Mouse (Mus musculus) midbrain, embryonic 10.5 days (tissue): ENCODE data around the gene Hist1h1c. TPM values are rescaled to one million over a fixed set of nuclear protein-coding genes. Genes with fewer than 3 reads are reported as not detected.

ENCODE experiments used
- DNase-seq: peaks from one replicate; pipeline ENCODE4 v3.0.0-alpha.2; 2017; ENCODE audit warnings: low spot score
- H3K27ac ChIP-seq: fragments of 300-500 bp; sonication (generic); replicated peaks from 2 replicates; pipeline ENCODE4 v1.5.1; 2016; ENCODE audit warnings: mild to moderate bottlenecking
- H3K27me3 ChIP-seq: fragments of 300-500 bp; sonication (generic); 2 replicates; pipeline ENCODE4 v1.6.1; 2016; ENCODE audit warnings: low read depth, mild to moderate bottlenecking; ENCODE audit not compliant: poor library complexity, severe bottlenecking
- H3K36me3 ChIP-seq: fragments of 300-500 bp; sonication (generic); 2 replicates; pipeline ENCODE4 v1.6.1; 2016; ENCODE audit warnings: mild to moderate bottlenecking, moderate library complexity
- H3K4me1 ChIP-seq: fragments of 300-500 bp; sonication (generic); 2 replicates; pipeline ENCODE4 v1.6.1; 2016
- H3K4me3 ChIP-seq: fragments of 300-500 bp; sonication (generic); 2 replicates; pipeline ENCODE4 v1.5.1; 2016; ENCODE audit warnings: mild to moderate bottlenecking, moderate library complexity
- H3K9me3 ChIP-seq: fragments of 300-500 bp; sonication (generic); replicated peaks from 2 replicates; pipeline ENCODE4 v1.6.1; 2016; ENCODE audit warnings: mild to moderate bottlenecking
- WGBS: fragments of 180-500 bp; shearing (Covaris S2); methylation state at CpG from one replicate; pipeline ENCODE4 v1.1.7; 2016; 5-methylcytosine and 5-hydroxymethylcytosine counted together
- polyA plus RNA-seq: library from polyadenylated mRNA; unstranded; fragments of >200 nt; fragmentation: Nextera tagmentation; extraction: Ambion mirVana; gene quantifications from 2 replicates; pipeline ENCODE4 v1.2.1, GENCODE M21; 2016

Hist1h1c gene
- polyA plus RNA-seq, 1 experiment from 2014 or later, result 9.5 TPM

DNA sequence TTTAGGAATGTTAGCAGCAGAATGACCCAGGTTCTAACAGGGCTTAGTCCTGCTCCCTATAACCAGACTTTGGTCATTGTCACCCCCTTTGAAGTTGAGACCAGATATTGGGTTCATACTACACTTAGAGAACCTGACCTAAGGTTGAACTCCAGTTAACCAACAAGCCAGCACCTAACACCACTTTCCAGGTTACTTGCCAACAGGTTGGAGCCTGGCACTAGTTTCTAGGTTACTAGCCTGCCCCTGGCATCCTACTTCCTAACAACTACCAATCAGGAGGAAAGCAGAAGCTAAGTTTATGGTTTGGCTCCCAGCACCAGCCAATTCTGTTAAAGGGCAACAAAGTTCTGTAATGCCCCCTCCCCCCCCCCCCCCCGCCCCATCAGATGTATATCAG is 13.4 kb upstream of the Hist1h1c start:
- no peak overlapping the region for H3K27ac ChIP-seq
- WGBS, result no CpG with 5 or more reads among the region's 1 CpGs
- no peak overlapping the region for H3K4me3 ChIP-seq
- H3K4me1 ChIP-seq, result peaks cover 7% of the 10 kb centered on the region
- H3K27me3 ChIP-seq, result no peaks in the 10 kb centered on the region
- DNase-seq, result peak; percentile 7
- no peaks in the 10 kb centered on the region for H3K36me3 ChIP-seq
- H3K9me3 ChIP-seq, result no peaks in the 10 kb centered on the region

DNA sequence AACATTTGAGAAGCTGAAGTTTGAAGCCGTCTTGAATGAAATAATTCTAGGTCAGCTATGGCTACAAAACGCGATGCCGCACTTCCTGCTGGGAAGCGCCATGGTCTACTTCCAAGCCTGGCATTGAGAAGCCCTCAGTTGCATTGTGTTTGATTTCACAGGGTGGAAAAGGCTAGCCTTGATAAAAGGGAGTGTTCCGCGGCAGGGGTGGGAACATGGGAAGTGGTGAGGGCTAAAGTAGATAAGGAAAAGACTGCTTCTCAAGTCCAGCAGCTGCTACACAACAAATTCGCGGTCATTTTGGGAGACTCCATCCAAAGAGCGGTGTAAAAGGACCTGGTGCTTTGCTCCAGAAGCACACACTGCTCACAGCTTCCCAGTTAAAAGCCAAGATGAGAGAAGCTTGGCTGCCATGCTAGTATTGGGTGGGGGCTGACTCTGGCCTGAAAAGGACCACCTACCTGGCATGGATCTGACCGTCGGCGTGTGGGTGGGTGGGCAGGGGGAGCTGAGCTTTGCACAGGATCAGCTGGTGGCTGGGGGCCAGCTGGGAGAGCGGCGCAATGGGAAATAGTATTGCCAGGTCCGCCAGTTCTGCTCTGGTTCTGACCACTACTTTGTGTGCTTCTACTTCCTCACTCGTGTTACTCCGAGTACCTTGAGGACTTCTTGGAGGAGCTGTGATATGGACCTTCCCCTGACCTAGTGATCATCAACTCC is 10.0 kb upstream of the Hist1h1c start:
- Histone ChIP-seq H3K4me3 (no peak overlapping the region), H3K4me1 (peaks cover 7% of the 10 kb centered on the region), H3K36me3 (no peaks in the 10 kb centered on the region), H3K27ac (no peak overlapping the region), H3K9me3 (no peaks in the 10 kb centered on the region), H3K27me3 (no peaks in the 10 kb centered on the region)
- peak; percentile 9 for DNase-seq
- 86% methylated on average over 18 of the region's 18 CpGs for WGBS

DNA sequence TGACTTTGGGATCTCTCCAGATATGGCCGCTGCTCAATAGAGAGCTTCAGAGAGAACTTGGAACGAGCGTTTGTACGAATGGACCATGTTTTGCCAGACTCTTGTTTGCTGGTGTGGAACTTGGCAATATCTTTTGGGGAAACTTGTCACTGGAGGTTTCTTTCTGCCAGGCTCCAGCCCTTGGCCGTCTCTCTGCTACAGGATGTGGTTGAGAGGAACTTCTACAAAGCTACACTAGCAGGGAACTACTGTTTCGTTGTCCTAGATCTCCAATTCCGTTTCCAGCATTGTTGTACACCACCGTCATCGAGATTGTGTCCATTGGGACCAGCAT is 9.4 kb upstream of the Hist1h1c start:
- 91% methylated on average over 9 of the region's 9 CpGs for WGBS
- Histone ChIP-seq H3K36me3 (no peaks in the 10 kb centered on the region), H3K27me3 (no peaks in the 10 kb centered on the region), H3K9me3 (no peaks in the 10 kb centered on the region), H3K4me1 (peaks cover 6% of the 10 kb centered on the region), H3K4me3 (no peak overlapping the region), H3K27ac (no peak overlapping the region)
- no peak for DNase-seq

DNA sequence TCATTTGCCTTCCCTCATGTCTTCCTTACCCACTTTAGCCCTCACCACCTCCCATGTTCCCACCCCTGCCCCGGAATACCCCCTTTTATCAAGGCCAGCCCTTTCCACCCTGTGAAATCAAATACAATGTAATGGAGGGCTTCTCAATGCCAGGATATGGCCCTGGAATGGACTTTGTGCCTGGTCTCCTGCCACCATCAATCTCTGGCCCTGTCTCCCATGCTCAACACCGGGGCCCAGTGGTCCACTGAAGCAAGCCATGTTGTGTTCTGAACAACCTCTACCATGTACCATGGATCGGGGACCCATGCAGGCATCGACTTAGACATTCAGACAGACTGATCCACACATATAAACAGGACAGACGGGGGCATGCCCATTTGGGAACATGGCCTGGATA is 8.9 kb upstream of the Hist1h1c start:
- Histone ChIP-seq H3K27ac (no peak overlapping the region), H3K9me3 (no peaks in the 10 kb centered on the region), H3K4me3 (no peak overlapping the region), H3K27me3 (no peaks in the 10 kb centered on the region), H3K36me3 (no peaks in the 10 kb centered on the region), H3K4me1 (peaks cover 3% of the 10 kb centered on the region)
- WGBS, result 95% methylated on average over 5 of the region's 5 CpGs
- DNase-seq, result peak; percentile 6

DNA sequence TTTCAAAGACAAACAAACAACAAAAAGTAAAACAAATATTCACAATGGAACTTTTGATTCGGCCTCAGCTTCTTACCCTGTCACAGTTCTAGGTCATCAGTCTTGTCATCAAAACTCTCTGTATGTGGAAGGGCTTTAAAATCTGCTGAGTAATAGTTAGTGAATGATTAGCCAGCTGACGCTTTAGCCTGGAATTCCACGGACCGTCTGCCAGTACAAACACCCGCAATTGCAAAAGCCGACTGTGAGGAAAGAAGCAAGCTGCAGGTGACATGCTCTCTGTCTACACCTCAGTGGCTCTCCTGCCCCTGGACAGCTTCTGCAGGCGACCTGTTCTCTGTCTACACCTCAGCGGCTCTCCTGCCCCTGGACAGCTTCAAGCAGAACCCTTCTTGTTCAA is 8.1 kb upstream of the Hist1h1c start:
- Histone ChIP-seq H3K4me1 (no peaks in the 10 kb centered on the region), H3K27ac (0 out of 2 replicates have a peak overlapping the region, but pooled peaks have one; percentile 33), H3K9me3 (no peaks in the 10 kb centered on the region), H3K27me3 (no peaks in the 10 kb centered on the region), H3K4me3 (no peak overlapping the region), H3K36me3 (no peaks in the 10 kb centered on the region)
- 67% methylated on average over 8 of the region's 8 CpGs for WGBS
- DNase-seq, result peak; percentile 11

DNA sequence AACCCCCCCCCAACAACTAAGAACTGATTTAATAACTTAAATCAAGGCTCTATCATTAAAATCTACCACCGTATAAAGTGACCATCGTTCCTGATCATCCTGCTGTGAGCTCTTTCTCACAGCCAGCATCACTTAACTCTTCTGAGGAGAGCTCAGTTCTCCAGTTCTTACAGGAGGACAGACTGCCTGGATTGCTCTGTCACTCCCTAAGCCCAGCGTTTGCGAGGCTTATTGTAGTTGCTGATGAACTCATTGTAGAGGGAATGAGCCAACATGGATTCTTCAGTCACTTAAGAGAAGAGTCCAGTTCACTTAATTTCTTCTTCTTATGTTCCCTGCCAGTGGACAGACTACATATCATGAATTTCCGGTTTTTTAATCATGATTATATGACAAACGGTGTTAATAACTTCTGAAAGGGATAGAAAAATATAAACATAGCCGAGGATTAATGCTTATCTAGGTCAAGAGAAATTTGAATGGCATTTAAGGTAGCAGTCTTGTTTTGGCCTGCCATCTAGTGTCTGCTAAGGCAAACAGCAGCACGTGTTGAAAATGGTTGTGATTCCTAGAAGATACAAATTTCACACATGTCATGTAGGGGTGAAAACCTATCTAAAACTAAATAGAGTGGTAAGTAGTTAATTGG is 6.3 kb upstream of the Hist1h1c start:
- no peak for DNase-seq

DNA sequence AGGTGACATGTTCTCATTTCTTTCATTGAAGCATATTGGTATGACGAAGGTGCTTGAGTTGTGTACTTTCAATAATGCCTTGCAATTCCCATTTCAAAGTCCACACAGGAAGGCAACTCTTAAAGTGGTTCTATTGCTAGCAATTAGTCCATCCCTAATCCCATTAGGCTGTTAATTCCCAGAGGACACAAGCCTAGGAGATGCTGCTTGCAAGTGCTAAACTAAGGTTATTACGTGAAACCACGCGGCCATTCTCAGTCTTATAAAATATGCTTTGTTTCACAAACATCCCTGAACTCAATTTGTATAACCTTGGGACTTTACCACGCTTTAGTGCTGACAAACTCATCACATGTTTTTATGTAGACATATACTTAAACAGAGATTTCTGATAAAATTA is 1.5 kb upstream of the Hist1h1c start:
- Histone ChIP-seq H3K27ac (peak overlapping the region; percentile 96; the same call in 1 of the 2 replicates), H3K36me3 (no peaks in the 10 kb centered on the region), H3K4me3 (no peak overlapping the region), H3K9me3 (no peaks in the 10 kb centered on the region), H3K4me1 (peaks cover 32% of the 10 kb centered on the region), H3K27me3 (no peaks in the 10 kb centered on the region)
- no peak for DNase-seq
- 81% methylated on average over 5 of the region's 5 CpGs for WGBS

More for the DNA sequence above, 6.3 kb upstream of the Hist1h1c start:
- no peak overlapping the region for H3K27ac ChIP-seq
- H3K9me3 ChIP-seq, result no peaks in the 10 kb centered on the region
- H3K36me3 ChIP-seq, result no peaks in the 10 kb centered on the region
- H3K27me3 ChIP-seq, result no peaks in the 10 kb centered on the region
- WGBS, result 31% methylated on average over 8 of the region's 8 CpGs
- H3K4me3 ChIP-seq, result no peak overlapping the region
- H3K4me1 ChIP-seq, result no peaks in the 10 kb centered on the region

DNA sequence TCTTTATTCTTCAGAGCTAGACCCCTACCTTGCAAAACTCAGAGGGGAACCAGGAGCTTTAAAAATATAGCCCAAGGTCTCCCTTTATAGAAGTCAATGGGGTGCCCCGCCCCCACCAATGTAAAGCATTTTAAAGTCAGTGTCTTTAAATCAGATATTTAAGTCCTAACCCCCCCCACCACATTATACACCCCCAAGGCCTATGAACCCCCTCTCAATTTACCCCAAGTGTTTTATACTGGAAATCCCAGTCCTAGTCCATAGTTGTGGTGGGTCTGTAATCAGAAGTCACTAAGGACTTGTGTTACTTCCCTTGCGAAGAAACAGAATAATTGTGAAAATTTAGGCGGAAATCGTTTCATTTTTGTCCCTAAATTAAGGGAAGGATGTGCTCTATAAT is 567 bp upstream of the Hist1h1c start:
- H3K27me3 ChIP-seq, result no peaks in the 10 kb centered on the region
- H3K9me3 ChIP-seq, result no peaks in the 10 kb centered on the region
- peaks cover 34% of the 10 kb centered on the region for H3K4me1 ChIP-seq
- peak overlapping the region; percentile 67 for H3K4me3 ChIP-seq
- no peaks in the 10 kb centered on the region for H3K36me3 ChIP-seq
- 22% methylated on average over 4 of the region's 4 CpGs for WGBS
- no peak for DNase-seq
- peak overlapping the region; percentile 96 for H3K27ac ChIP-seq

DNA sequence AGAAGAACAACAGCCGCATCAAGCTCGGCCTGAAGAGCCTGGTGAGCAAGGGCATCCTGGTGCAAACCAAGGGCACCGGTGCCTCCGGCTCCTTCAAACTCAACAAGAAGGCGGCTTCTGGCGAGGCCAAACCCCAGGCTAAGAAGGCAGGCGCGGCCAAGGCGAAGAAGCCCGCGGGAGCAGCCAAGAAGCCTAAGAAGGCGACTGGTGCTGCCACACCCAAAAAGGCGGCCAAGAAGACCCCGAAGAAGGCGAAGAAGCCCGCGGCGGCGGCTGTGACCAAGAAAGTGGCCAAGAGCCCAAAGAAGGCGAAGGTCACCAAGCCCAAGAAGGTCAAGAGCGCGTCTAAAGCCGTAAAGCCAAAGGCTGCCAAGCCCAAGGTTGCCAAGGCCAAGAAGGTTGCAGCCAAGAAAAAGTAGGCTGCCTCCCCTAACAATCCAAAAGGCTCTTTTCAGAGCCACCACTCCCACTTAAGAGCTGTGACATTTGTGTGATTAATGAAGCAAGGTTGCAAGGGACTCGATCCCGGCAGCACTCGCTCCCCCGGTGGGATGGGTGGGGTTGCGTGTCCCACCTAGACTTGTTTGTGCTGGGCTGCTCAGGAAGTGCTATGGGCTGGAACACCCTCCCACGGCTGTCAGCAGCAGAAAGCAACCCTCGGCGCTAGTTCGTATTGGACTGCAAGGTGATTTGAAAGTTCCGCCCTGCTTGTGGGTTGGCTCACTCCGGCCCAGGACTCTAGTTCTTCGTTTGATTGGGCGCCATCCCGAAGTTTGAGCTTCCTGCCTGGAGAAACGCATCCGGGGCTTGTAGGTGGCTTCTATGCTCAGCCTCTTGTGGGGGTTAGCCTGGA is 687 bp downstream of the Hist1h1c start:
- Histone ChIP-seq H3K4me1 (peaks cover 39% of the 10 kb centered on the region), H3K27ac (peak overlapping the region; percentile 96), H3K27me3 (no peaks in the 10 kb centered on the region), H3K36me3 (no peaks in the 10 kb centered on the region), H3K4me3 (peak overlapping the region; percentile 67), H3K9me3 (no peaks in the 10 kb centered on the region)
- peak; percentile 89 for DNase-seq
- WGBS, result under 1% methylated on average over 39 of the region's 39 CpGs

DNA sequence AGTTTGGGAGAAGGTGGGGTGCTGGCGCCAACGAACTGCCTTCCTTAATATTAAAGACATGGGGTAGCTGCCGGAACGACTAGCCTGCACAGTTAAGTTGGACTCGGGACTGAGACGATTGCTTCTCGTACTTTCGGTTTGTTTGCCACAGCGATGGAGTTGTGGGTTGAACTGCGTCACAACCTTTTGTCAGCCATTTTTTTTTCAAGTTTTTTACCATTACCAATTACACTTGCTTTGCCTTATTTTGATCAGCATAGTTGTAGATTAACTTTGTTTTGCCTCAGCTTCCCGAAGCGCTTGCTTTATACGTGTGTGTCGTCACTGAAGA is 1.3 kb downstream of the Hist1h1c start:
- Histone ChIP-seq H3K36me3 (no peaks in the 10 kb centered on the region), H3K4me3 (peak overlapping the region; percentile 67), H3K27ac (peak overlapping the region; percentile 96), H3K9me3 (no peaks in the 10 kb centered on the region), H3K27me3 (no peaks in the 10 kb centered on the region), H3K4me1 (peaks cover 45% of the 10 kb centered on the region)
- WGBS, result 2% methylated on average over 14 of the region's 14 CpGs
- DNase-seq, result no peak

DNA sequence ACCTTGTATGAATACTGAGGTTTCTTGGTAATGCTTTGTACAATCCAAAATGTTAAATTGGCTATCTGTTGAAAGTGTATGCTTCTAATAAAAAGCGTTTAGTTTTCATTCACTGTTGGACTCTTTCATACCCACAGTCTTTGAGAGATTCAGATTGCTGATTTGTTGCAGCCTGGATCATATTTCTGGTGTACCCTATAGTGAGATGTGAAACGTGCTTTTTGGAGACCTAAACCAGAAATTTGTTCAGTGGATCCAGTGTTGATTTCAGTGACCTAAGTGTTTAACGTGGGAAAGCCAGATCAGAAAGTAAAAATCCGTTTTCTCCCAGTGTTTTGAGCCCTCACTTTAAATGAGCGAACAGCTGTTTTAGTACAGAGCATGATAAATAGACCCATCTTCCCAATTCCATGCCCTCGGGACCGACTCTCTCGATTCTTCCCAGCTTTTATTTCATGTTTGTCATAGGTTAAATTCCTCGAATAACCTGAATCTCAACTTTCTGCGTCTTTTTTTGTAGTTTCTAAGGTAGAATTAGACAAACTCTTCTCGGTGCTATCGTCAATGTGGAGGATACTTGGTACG is 1.7 kb downstream of the Hist1h1c start:
- peak; percentile 12 for DNase-seq
- 42% methylated on average over 13 of the region's 13 CpGs for WGBS
- Histone ChIP-seq H3K27ac (peak overlapping the region; percentile 96), H3K4me3 (peak overlapping the region; percentile 67), H3K4me1 (peaks cover 46% of the 10 kb centered on the region), H3K9me3 (no peaks in the 10 kb centered on the region), H3K36me3 (no peaks in the 10 kb centered on the region), H3K27me3 (no peaks in the 10 kb centered on the region)

DNA sequence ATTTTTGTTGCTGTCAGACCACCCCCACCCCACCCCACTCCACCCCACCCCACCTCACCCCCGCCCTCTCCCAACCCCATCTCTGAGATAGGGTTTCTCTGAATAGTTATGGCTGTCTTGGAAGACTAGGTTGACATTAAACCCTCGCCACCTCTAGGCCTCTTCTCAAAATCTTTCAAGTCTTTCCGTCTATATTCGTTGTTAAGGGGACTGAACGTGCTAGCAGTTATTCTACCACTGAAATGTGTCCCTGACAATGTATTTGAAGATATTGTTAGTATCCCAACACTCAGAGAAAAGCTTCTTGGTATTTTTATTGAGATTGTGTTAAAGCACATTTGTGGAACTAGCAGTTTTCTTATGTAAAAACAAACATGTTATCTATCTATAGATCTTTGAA is 2.3 kb downstream of the Hist1h1c start:
- no peak for DNase-seq
- Histone ChIP-seq H3K36me3 (no peaks in the 10 kb centered on the region), H3K27me3 (no peaks in the 10 kb centered on the region), H3K4me3 (peak overlapping the region; percentile 67), H3K4me1 (peaks cover 46% of the 10 kb centered on the region), H3K9me3 (no peaks in the 10 kb centered on the region), H3K27ac (peak overlapping the region; percentile 96)
- WGBS, result 63% methylated on average over 5 of the region's 5 CpGs
